Mouse (Mus musculus) G1E (cell line): ENCODE results near the gene Mad1l1.

Source experiments
- CTCF ChIP-seq: IDR thresholded peaks from 2 replicates; pipeline ENCODE4 v1.5.1; 2012; ENCODE audit warnings: low read depth, low read length, inconsistent platforms, mixed read lengths
- GATA1 ChIP-seq: IDR thresholded peaks from 2 replicates; pipeline ENCODE4 v1.6.1; 2012; ENCODE audit warnings: borderline replicate concordance, low read length, inconsistent platforms, mixed read lengths

- TF ChIP-seq CTCF (no peak), GATA1 (no peak)
These were observed 285.7 kb downstream of the Mad1l1 start for GRCm38 (mm10) chr5:140035641-140036040.
